Mouse (Mus musculus) hindbrain, postnatal 0 days (tissue): ENCODE measurements at regions not wholly inside any gene's neighbourhood (a gene's known extent, or its start where the extent isn't known, plus 50 kb on each side); places are given as distances from the start of the nearest gene placed in this dataset.
A peak's percentile ranks its signal among the peaks of the same experiment; 100 is the strongest.

ENCODE experiments used
- ATAC-seq: fragments of 200-750 bp; cut with Nextera tagmentation; 2 replicates; pipeline ENCODE4 v1.8.0; 2017; ENCODE audit warnings: mild to moderate bottlenecking, moderate TSS enrichment, moderate library complexity
- DNase-seq: peaks from one replicate; pipeline ENCODE4 v3.0.0-alpha.2; 2015; ENCODE audit warnings: low spot score
- H3K27ac ChIP-seq: fragments of 300-500 bp; sonication (generic); 2 replicates; pipeline ENCODE4 v1.5.1; 2014; ENCODE audit warnings: mild to moderate bottlenecking
- H3K27me3 ChIP-seq: fragments of 300-500 bp; sonication (generic); 2 replicates; pipeline ENCODE4 v1.6.1; 2014; ENCODE audit warnings: low read length, mixed read lengths; ENCODE audit not compliant: insufficient read depth
- H3K36me3 ChIP-seq: fragments of 300-500 bp; sonication (generic); 2 replicates; pipeline ENCODE4 v1.6.1; 2014; ENCODE audit warnings: low read length, mixed read lengths; ENCODE audit not compliant: insufficient read depth
- H3K4me1 ChIP-seq: fragments of 300-500 bp; sonication (generic); 2 replicates; pipeline ENCODE4 v1.6.1; 2014; ENCODE audit warnings: antibody characterized with exemption, low read length, mixed read lengths; ENCODE audit not compliant: insufficient read depth
- H3K4me2 ChIP-seq: fragments of 300-500 bp; sonication (generic); 2 replicates; pipeline ENCODE4 v1.6.1; 2014; ENCODE audit warnings: low read depth, mild to moderate bottlenecking, low read length, moderate library complexity, mixed read lengths
- H3K4me3 ChIP-seq: fragments of 300-500 bp; sonication (generic); 2 replicates; pipeline ENCODE4 v1.5.1; 2014; ENCODE audit warnings: low read length
- H3K9ac ChIP-seq: fragments of 300-500 bp; sonication (generic); replicated peaks from 2 replicates; pipeline ENCODE4 v1.6.1; 2014; ENCODE audit warnings: mild to moderate bottlenecking, low read length, moderate library complexity, mixed read lengths
- H3K9me3 ChIP-seq: fragments of 300-500 bp; sonication (generic); 2 replicates; pipeline ENCODE4 v1.6.1; 2016; ENCODE audit warnings: low read length, mixed read lengths
- CTCF ChIP-seq: IDR thresholded peaks from 2 replicates; pipeline ENCODE4 v1.5.1; 2016; ENCODE audit warnings: antibody characterized with exemption, control low read depth, low read depth
- WGBS: fragments of 180-500 bp; shearing (Covaris S2); extraction: QIAGEN DNeasy Blood & Tissue Kit; methylation state at CpG from one replicate; pipeline ENCODE4 v1.1.7; 2014; 5-methylcytosine and 5-hydroxymethylcytosine counted together

DNA sequence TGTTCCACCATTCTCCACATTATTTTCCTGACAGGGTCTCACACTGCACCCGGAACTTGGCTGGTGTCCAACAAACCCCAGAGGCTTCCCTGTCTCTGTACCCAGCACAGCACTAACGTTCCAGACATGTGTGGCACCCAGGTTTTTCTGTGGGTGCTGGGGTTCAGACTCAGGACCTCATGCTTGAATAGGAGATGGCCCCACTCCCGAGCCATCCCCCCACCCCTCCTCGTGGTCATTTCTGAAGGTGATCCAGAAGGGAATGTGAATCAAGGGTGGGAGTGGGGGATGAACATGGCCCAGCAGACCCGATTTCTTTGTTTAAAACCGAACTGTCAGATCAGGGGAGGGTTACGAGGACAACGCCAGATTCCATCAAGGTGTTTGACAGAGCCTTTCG, 245.6 kb downstream of the Tbc1d1 start:
- Histone ChIP-seq H3K9ac (no peak overlapping the region), H3K27me3 (no peaks in the 10 kb centered on the region), H3K9me3 (no peaks in the 10 kb centered on the region), H3K36me3 (no peaks in the 10 kb centered on the region), H3K4me3 (no peak overlapping the region), H3K4me2 (no peak overlapping the region), H3K4me1 (no peaks in the 10 kb centered on the region), H3K27ac (no peak overlapping the region)
- no peak for TF ChIP-seq CTCF
- no peak for DNase-seq
- 66% methylated on average over 9 of the region's 9 CpGs for WGBS
- 0 out of 2 replicates have a peak, but pooled peaks have one; percentile 47 for ATAC-seq

DNA sequence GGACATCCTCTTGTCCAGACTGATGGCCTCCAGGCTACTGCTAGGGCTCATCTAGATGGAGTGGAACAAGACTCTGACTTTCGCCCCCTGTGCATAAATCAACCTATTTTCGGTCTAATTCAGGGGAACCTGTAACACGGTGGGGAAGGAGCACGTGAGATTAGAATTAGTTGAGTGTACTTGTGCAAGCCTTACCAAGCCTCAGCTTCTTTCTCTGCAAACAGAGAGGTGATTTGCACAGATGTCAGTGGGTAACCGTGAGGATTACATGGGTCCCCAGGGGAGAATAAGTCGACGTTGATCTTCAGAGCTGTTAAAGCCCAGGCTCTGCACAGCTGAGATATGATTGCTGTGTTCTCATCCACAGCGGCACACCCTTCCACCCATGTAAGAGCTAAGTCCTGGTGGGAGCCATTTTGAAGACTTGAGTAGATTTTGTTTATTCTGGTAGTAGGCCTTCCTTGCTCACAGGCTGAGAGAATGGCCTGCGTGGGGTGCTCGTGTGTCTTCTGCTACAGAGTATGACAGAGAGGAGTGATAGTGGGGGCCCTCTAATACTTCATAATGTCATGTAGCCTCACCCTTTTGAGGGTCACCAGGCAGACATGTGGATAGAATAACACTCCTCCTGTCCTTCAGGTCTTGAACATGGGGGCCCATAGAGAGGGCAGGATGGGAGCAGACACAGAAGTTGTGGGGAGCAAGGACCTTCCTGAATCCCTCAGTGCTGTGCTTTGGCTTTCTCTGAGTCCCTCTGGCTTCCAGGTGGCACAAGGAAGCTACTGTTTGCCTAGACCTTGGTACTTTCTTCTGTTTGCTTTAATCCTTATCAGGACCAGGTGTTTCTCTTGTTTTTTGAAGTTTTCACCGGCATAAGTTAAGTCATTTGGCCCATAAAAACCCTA, 247.2 kb downstream of the Tbc1d1 start:
- H3K4me1 ChIP-seq = no peaks in the 10 kb centered on the region
- H3K4me3 ChIP-seq = no peak overlapping the region
- H3K36me3 ChIP-seq = no peaks in the 10 kb centered on the region
- no peak overlapping the region for H3K9ac ChIP-seq
- no peak overlapping the region for H3K27ac ChIP-seq
- DNase-seq = no peak
- no peak overlapping the region for H3K4me2 ChIP-seq
- ATAC-seq = no peak
- WGBS = 85% methylated on average over 11 of the region's 11 CpGs
- H3K27me3 ChIP-seq = no peaks in the 10 kb centered on the region
- H3K9me3 ChIP-seq = no peaks in the 10 kb centered on the region
- TF ChIP-seq CTCF = no peak

DNA sequence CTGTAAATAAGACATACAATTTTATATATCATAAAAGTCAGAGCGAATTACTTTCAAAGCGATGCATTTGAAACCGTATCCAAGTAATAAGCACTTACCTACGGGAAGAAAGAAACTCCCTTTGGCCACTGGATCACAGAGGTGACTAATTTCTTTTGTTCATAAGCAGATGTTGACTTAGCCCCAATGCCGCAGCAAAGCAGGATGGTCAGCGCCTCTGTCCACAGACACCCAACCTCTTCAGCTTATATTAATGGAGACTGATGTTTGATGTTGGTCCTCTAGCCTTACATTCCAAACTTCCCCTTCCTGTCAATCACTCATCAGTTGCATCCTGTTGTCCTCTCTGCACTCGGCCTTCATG, 247.9 kb downstream of the Tbc1d1 start:
- Histone ChIP-seq H3K4me3 (no peak overlapping the region), H3K27ac (no peak overlapping the region), H3K4me1 (no peaks in the 10 kb centered on the region), H3K4me2 (no peak overlapping the region), H3K36me3 (no peaks in the 10 kb centered on the region), H3K9ac (no peak overlapping the region), H3K27me3 (no peaks in the 10 kb centered on the region), H3K9me3 (no peaks in the 10 kb centered on the region)
- no peak for TF ChIP-seq CTCF
- 91% methylated on average over 7 of the region's 7 CpGs for WGBS
- ATAC-seq = no peak
- DNase-seq = no peak

DNA sequence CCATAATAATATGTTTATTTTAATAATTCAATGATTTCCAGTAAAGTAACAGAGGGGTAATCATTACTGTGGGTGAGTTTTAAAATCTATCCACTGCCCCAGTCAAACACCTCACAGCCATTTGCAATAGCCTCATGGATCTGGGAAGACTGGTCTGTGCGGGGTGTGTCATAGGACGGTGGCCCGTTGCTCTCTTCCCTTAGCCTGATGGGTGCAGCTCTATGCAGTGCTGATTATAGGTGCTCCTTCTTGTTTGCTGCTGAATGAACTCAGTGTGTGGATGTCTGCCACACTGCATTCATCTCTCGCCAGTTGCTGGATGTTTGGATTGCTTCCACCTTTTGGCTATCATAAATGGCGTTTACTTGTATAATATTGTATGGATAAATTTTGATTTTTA, 248.4 kb downstream of the Tbc1d1 start:
- Histone ChIP-seq H3K27ac (no peak overlapping the region), H3K4me2 (no peak overlapping the region), H3K36me3 (no peaks in the 10 kb centered on the region), H3K9ac (no peak overlapping the region), H3K4me3 (no peak overlapping the region), H3K27me3 (no peaks in the 10 kb centered on the region), H3K9me3 (no peaks in the 10 kb centered on the region), H3K4me1 (no peaks in the 10 kb centered on the region)
- no peak for DNase-seq
- ATAC-seq = no peak
- 90% methylated on average over 5 of the region's 5 CpGs for WGBS
- no peak for TF ChIP-seq CTCF

DNA sequence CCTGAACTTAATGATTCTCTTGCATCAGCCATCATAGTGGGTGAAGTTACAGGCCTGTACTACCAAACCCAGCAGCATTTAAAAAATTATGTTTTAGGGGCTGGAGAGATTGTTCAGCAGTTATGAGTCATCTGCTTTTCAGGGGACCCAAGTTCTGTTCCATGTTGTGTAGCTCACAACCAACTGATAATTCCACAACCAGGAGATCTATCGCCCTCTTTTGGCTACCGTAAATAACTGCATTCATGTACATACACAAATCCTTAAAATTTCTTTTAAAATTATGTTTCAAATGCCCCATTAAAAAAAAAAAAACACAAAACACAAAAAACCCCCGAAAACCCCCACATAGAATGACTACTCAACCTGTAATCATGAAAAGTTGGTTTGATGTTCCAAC, 252.8 kb downstream of the Tbc1d1 start:
- Histone ChIP-seq H3K27me3 (no peaks in the 10 kb centered on the region), H3K36me3 (no peaks in the 10 kb centered on the region), H3K4me3 (no peak overlapping the region), H3K27ac (no peak overlapping the region), H3K9me3 (no peaks in the 10 kb centered on the region), H3K4me1 (no peaks in the 10 kb centered on the region), H3K9ac (no peak overlapping the region), H3K4me2 (no peak overlapping the region)
- WGBS = 80% methylated on average over 3 of the region's 3 CpGs
- TF ChIP-seq CTCF = no peak
- DNase-seq (no peak), ATAC-seq (no peak)

DNA sequence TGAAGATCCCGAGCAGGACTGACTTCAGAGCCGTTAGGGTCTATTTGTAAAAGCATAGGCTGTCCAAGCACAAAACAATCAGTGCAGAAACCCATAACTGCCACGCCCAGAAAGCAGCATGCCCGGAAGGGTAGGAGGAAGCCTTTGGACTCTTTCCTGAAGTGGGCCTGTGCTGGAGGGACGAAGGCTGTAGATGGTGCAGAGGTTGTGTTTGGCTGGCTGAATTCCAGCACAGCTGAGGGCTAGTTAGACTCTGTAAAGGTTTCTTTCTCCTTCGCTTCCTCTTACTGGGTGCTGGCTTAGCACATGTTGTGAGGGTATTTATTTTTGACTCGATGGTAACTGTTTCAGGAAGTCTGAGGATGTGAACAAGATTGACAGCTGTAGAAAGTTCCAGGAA, 254.5 kb downstream of the Tbc1d1 start:
- Histone ChIP-seq H3K9ac (no peak overlapping the region), H3K4me2 (no peak overlapping the region), H3K9me3 (no peaks in the 10 kb centered on the region), H3K4me1 (no peaks in the 10 kb centered on the region), H3K4me3 (no peak overlapping the region), H3K36me3 (no peaks in the 10 kb centered on the region), H3K27ac (no peak overlapping the region), H3K27me3 (no peaks in the 10 kb centered on the region)
- DNase-seq = no peak
- 65% methylated on average over 7 of the region's 7 CpGs for WGBS
- ATAC-seq = no peak
- no peak for TF ChIP-seq CTCF

DNA sequence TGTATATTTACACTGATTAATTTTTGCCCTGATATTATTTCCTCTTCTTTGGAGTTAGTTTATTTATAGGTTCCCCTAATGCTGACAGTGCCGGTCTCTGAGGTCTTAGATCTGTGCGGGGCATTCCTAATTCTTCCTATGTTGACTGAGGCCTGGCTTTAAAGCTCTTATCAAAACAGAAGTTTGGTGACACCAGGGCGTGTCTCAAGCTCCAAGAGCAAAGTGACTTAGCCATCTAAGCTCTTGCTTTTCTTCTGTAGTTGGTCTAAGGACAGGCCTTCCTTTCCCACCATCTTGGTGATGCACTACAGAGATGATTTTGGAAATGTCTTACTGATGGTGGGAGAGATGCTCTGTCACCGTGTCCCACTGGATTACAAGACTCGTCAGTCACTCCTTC, 258.4 kb downstream of the Tbc1d1 start:
- Histone ChIP-seq H3K36me3 (no peaks in the 10 kb centered on the region), H3K27ac (no peak overlapping the region), H3K27me3 (no peaks in the 10 kb centered on the region), H3K4me3 (no peak overlapping the region), H3K4me1 (no peaks in the 10 kb centered on the region), H3K9me3 (no peaks in the 10 kb centered on the region; the same call in 1 of the 2 replicates), H3K9ac (no peak overlapping the region), H3K4me2 (no peak overlapping the region)
- DNase-seq (no peak), ATAC-seq (no peak)
- WGBS = 87% methylated on average over 5 of the region's 5 CpGs
- no peak for TF ChIP-seq CTCF
